Mouse (Mus musculus): ENCODE measurements around the gene Abcg5.

GRCm38 (mm10) chr17:84731361-84731760 lies 48.5 kb upstream of the Abcg5 start:
- TF ChIP-seq CTCF (IDR thresholded peaks at IDR 0.05; ENCODE audit: borderline replicate concordance, insufficient read depth, low read depth, low read length) (no peak), POLR2A (IDR thresholded peaks at IDR 0.05; ENCODE audit: borderline replicate concordance, insufficient read depth, low read length) (no peak)

Data from cerebellum, adult 2 months (tissue).